Mouse (Mus musculus) limb, embryonic 15.5 days (tissue): ENCODE data around the gene 4921539E11Rik. TPM values are rescaled to one million over a fixed set of nuclear protein-coding genes. Genes with fewer than 3 reads are reported as not detected.

Experiments used
- ATAC-seq: fragments of 200-750 bp; cut with Nextera tagmentation; 2 replicates; pipeline ENCODE4 v1.8.0; 2017; ENCODE audit warnings: low read depth, moderate TSS enrichment; ENCODE audit not compliant: insufficient number of reproducible peaks, low FRiP score, low TSS enrichment
- H3K27ac ChIP-seq: fragments of 300-500 bp; sonication (generic); 2 replicates; pipeline ENCODE4 v1.5.1; 2015; ENCODE audit warnings: moderate library complexity, mild to moderate bottlenecking, inconsistent platforms
- H3K27me3 ChIP-seq: fragments of 300-500 bp; sonication (generic); 2 replicates; pipeline ENCODE4 v1.6.1; 2015; ENCODE audit warnings: inconsistent platforms
- H3K36me3 ChIP-seq: fragments of 300-500 bp; sonication (generic); 2 replicates; pipeline ENCODE4 v1.6.1; 2015; ENCODE audit warnings: inconsistent platforms
- H3K4me1 ChIP-seq: fragments of 300-500 bp; sonication (generic); 2 replicates; pipeline ENCODE4 v1.6.1; 2015; ENCODE audit warnings: inconsistent platforms
- H3K4me2 ChIP-seq: fragments of 300-500 bp; sonication (generic); 2 replicates; pipeline ENCODE4 v1.6.1; 2015; ENCODE audit warnings: mild to moderate bottlenecking, inconsistent platforms
- H3K4me3 ChIP-seq: fragments of 300-500 bp; sonication (generic); 2 replicates; pipeline ENCODE4 v1.5.1; 2015; ENCODE audit warnings: mild to moderate bottlenecking, inconsistent platforms
- H3K9ac ChIP-seq: fragments of 300-500 bp; sonication (generic); 2 replicates; pipeline ENCODE4 v1.6.1; 2015; ENCODE audit warnings: inconsistent platforms
- H3K9me3 ChIP-seq: fragments of 300-500 bp; sonication (generic); 2 replicates; pipeline ENCODE4 v1.6.1; 2016; ENCODE audit warnings: inconsistent platforms
- WGBS: fragments of 180-500 bp; shearing (Covaris S2); methylation state at CpG from one replicate; pipeline ENCODE4 v1.1.7; 2015; 5-methylcytosine and 5-hydroxymethylcytosine counted together
- polyA plus RNA-seq: library from polyadenylated mRNA; unstranded; fragments of >200 nt; fragmentation: Nextera tagmentation; extraction: Ambion mirVana; gene quantifications from 2 replicates; pipeline ENCODE4 v1.2.1, GENCODE M21; 2015

4921539E11Rik gene
- polyA plus RNA-seq, 1 experiment from 2014 or later = not detected

GRCm38 (mm10) chr4:103221789-103222188 lies 68.9 kb downstream of the 4921539E11Rik start:
- WGBS = 71% methylated on average over 6 of the region's 6 CpGs

DNA sequence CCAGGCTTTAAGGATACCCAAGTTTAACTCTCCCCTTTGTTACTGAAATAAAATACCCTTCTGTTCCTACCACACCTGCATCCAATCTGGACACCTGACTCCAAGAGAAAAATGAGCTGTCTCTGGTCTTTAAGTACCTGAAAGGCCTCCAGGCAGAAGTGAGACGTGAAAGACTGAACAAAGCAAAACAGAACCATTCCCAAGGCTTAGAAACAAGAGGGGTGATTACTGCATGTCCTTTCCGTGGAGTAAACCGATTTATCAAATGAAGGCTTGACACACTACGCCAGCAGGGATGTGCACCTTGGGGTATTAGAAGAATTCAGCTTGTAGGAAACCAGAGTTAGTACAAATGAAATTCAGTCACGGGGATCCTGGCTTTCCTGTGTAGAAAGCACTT lies 71.7 kb downstream of the 4921539E11Rik start:
- Histone ChIP-seq H3K27ac (no peak overlapping the region), H3K36me3 (no peaks in the 10 kb centered on the region), H3K4me3 (no peak overlapping the region), H3K9ac (no peak overlapping the region), H3K27me3 (no peaks in the 10 kb centered on the region), H3K4me1 (peaks cover 2% of the 10 kb centered on the region; the same call in 1 of the 2 replicates), H3K9me3 (no peaks in the 10 kb centered on the region), H3K4me2 (no peak overlapping the region)
- ATAC-seq = no peak
- WGBS = 21% methylated on average over 5 of the region's 5 CpGs

More at GRCm38 (mm10) chr4:103221789-103222188, 68.9 kb downstream of the 4921539E11Rik start:
- no peaks in the 10 kb centered on the region for H3K9me3 ChIP-seq
- no peak overlapping the region for H3K4me3 ChIP-seq
- no peaks in the 10 kb centered on the region for H3K36me3 ChIP-seq
- no peak overlapping the region for H3K9ac ChIP-seq
- no peak overlapping the region for H3K27ac ChIP-seq
- no peak for ATAC-seq
- peaks cover 2% of the 10 kb centered on the region; the same call in 1 of the 2 replicates for H3K4me1 ChIP-seq
- no peaks in the 10 kb centered on the region for H3K27me3 ChIP-seq
- H3K4me2 ChIP-seq = no peak overlapping the region

DNA sequence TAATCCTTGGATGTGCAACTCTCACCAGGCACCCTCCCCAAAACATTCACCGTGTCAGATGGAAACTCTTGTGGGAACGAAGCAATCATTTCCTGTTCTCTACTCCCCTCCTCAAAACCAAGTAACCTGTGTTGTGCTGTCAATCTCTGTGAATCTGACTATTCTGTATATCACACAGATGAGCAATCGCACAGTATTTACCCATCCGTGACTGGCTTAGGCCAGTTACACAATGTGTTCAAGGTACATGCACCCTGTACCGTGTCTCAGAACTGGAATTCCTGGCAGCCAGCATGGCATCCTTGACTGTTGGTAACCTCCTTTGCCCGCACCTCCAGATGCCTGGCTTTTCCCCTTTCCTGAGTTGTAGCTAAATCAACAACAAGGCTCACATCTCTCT lies 74.6 kb downstream of the 4921539E11Rik start:
- ATAC-seq = no peak
- no peak overlapping the region for H3K4me3 ChIP-seq
- H3K27me3 ChIP-seq = no peaks in the 10 kb centered on the region
- no peaks in the 10 kb centered on the region for H3K9me3 ChIP-seq
- peaks cover 5% of the 10 kb centered on the region; the same call in 1 of the 2 replicates for H3K4me1 ChIP-seq
- 78% methylated on average over 6 of the region's 6 CpGs for WGBS
- H3K27ac ChIP-seq = no peak overlapping the region
- H3K36me3 ChIP-seq = peaks cover 3% of the 10 kb centered on the region
- no peak overlapping the region for H3K9ac ChIP-seq
- H3K4me2 ChIP-seq = no peak overlapping the region

DNA sequence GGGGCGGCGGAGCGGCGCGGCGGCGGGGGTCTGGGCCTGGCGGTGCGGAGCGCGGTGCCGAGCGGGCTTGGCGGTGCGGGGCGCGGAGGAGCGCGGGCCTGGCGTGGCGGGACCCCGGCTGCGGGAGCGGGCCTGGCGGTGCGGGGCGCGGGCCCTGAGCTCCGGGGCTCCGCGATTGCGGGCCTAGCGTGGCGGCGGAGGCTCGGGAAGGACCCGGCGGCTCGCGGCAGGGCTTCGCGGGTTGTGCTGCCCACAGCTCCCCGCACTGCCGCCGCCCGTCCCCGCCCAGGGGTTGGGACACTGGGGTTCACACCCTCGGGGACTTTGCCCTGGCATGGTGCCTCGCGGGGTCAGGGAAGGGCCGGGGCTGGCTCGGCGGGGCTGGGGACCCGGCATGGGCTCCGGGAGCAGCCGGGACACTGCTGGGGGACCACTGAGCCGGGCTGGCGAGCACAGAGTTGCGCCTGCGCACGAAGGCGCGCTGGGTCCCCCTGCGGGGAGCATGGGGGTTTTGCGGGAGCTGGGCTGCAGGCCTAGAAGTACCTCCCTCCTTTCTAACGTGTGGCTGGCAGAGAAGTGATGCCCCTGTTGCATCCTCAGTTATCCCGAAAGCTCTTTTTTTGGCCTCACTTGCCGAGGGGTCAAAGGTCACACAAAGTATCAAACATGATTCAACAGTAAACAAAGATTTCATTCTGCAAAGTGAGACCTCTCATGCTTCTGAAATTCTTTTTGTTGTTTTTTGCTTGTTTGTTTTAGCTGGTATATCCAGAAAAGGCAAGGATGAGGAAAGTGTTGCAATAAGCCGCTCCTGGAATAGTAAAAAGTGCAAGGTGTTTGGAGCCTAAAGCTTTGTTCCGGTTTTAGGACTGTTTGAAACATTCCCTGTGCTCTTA lies 75.5 kb downstream of the 4921539E11Rik start, which contains the start of gene Slc35d1:
TSS of gene Slc35d1 (minus strand) at position 240 of the 896 bp plus-strand sequence.
- Histone ChIP-seq H3K36me3 (peaks cover 9% of the 10 kb centered on the region), H3K27ac (peak within 1 kb of the TSS; percentile 99), H3K9me3 (no peaks in the 10 kb centered on the region), H3K27me3 (no peaks in the 10 kb centered on the region), H3K4me1 (peaks cover 5% of the 10 kb centered on the region; the same call in 1 of the 2 replicates), H3K4me2 (peak within 1 kb of the TSS; percentile 61), H3K4me3 (peak within 1 kb of the TSS; percentile 90), H3K9ac (peak within 1 kb of the TSS; percentile 99)
- ATAC-seq = peak; percentile 86
- 4% methylated on average over 32 of the region's 70 CpGs for WGBS

GRCm38 (mm10) chr4:103214498-103214924 lies 76.2 kb downstream of the 4921539E11Rik start:
- Histone ChIP-seq H3K9me3 (no peaks in the 10 kb centered on the region), H3K4me3 (peak overlapping the region; percentile 90), H3K27ac (peak overlapping the region; percentile 99), H3K4me1 (peaks cover 5% of the 10 kb centered on the region; the same call in 1 of the 2 replicates), H3K36me3 (peaks cover 15% of the 10 kb centered on the region), H3K4me2 (peak overlapping the region; percentile 61), H3K27me3 (no peaks in the 10 kb centered on the region), H3K9ac (peak overlapping the region; percentile 99)
- under 1% methylated on average over 48 of the region's 48 CpGs for WGBS
- ATAC-seq = peak; percentile 57

- Histone ChIP-seq H3K9ac (peak overlapping the region; percentile 99), H3K36me3 (peaks cover 21% of the 10 kb centered on the region), H3K9me3 (no peaks in the 10 kb centered on the region), H3K27ac (peak overlapping the region; percentile 99), H3K4me1 (peaks cover 5% of the 10 kb centered on the region; the same call in 1 of the 2 replicates), H3K27me3 (no peaks in the 10 kb centered on the region), H3K4me2 (peak overlapping the region; percentile 61), H3K4me3 (peak overlapping the region; percentile 90)
- WGBS = 2% methylated on average over 30 of the region's 30 CpGs
- 0 out of 2 replicates have a peak, but pooled peaks have one; percentile 30 for ATAC-seq
Measured at GRCm38 (mm10) chr4:103213859-103214497, 76.7 kb downstream of the 4921539E11Rik start.

DNA sequence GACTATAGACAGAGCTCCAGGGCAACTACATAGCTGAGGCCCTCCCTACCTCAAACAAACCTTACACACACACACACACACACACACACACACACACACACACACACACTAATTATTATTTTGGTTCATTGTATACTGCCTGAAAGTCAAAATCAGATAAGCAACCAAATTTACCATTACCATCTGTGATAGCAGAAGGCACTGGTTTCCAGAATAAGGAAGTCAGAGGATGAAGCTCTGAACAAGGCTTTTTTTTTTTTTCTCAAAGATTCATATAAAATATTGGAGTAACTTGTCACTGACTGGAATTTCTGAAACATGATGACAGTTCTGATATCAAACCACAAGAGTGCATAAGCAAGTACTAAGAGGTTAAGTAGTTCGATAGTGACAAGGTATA lies 82.1 kb downstream of the 4921539E11Rik start:
- WGBS = 83% methylated on average over 1 of the region's 1 CpGs

GRCm38 (mm10) chr4:103203646-103204045 lies 87.0 kb downstream of the 4921539E11Rik start:
- no peaks in the 10 kb centered on the region for H3K27me3 ChIP-seq
- H3K4me2 ChIP-seq = no peak overlapping the region
- peaks cover 62% of the 10 kb centered on the region for H3K36me3 ChIP-seq
- no peaks in the 10 kb centered on the region for H3K4me1 ChIP-seq
- no peak overlapping the region for H3K27ac ChIP-seq
- H3K4me3 ChIP-seq = no peak overlapping the region
- no peak overlapping the region for H3K9ac ChIP-seq
- H3K9me3 ChIP-seq = no peaks in the 10 kb centered on the region
- ATAC-seq = no peak
- 87% methylated on average over 2 of the region's 2 CpGs for WGBS

More for the DNA sequence above, 82.1 kb downstream of the 4921539E11Rik start:
- no peak for ATAC-seq
- H3K27me3 ChIP-seq = no peaks in the 10 kb centered on the region
- H3K4me2 ChIP-seq = no peak overlapping the region
- no peaks in the 10 kb centered on the region for H3K9me3 ChIP-seq
- H3K27ac ChIP-seq = no peak overlapping the region
- 0 out of 2 replicates have a peak overlapping the region, but pooled peaks have one; percentile 4 for H3K9ac ChIP-seq
- H3K36me3 ChIP-seq = peaks cover 57% of the 10 kb centered on the region
- no peak overlapping the region for H3K4me3 ChIP-seq
- peaks cover 2% of the 10 kb centered on the region; the same call in 1 of the 2 replicates for H3K4me1 ChIP-seq

DNA sequence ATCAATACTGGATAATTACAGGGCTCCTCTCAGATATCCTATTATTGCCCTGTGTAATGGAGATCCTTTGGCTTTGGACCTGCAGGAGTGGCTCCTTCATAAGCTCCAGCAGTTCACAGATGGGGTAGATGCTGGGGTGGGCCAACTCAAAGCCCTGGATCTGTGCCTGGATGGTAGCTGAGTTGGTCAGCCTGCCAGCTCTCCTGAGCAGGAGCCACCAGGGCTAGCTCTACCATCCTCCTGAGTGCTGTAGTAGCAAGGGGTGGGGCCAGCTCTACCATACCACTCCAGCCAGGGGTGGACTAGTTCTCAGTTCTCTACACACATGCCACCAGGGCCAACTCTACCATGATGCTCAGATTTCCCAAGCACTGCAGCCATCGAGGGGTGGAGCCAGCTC lies 90.6 kb downstream of the 4921539E11Rik start:
- Histone ChIP-seq H3K4me1 (no peaks in the 10 kb centered on the region), H3K9ac (no peak overlapping the region), H3K9me3 (no peaks in the 10 kb centered on the region), H3K27me3 (no peaks in the 10 kb centered on the region), H3K36me3 (peaks cover 60% of the 10 kb centered on the region), H3K4me3 (no peak overlapping the region), H3K4me2 (no peak overlapping the region), H3K27ac (no peak overlapping the region)
- WGBS = 86% methylated on average over 1 of the region's 1 CpGs
- ATAC-seq = no peak

DNA sequence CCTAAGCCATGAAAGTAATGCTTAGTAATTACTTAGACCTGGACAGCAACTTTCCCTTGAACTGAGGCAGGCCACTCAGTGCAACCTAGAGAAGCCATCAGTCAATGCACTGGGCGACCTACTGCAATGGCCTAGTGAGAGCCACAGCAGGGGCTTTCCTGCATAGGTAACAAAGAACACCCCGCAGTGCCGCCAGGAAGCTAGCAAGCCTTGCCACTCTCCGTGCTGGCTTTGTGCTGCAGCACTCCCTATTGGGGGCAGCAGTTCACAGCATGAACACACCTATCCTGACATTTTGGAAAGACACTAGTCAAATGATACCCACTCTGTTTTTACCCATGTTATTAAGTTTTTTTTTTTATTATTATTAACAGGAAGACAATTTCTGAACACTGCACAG lies 91.6 kb downstream of the 4921539E11Rik start:
- Histone ChIP-seq H3K9me3 (no peaks in the 10 kb centered on the region), H3K27me3 (no peaks in the 10 kb centered on the region), H3K4me3 (no peak overlapping the region), H3K36me3 (peaks cover 54% of the 10 kb centered on the region), H3K4me2 (no peak overlapping the region), H3K4me1 (no peaks in the 10 kb centered on the region), H3K9ac (no peak overlapping the region), H3K27ac (no peak overlapping the region)
- ATAC-seq = no peak
- 55% methylated on average over 4 of the region's 4 CpGs for WGBS

GRCm38 (mm10) chr4:103197401-103197800 lies 93.3 kb downstream of the 4921539E11Rik start:
- H3K9me3 ChIP-seq = no peaks in the 10 kb centered on the region
- no peaks in the 10 kb centered on the region for H3K27me3 ChIP-seq
- no peak for ATAC-seq
- H3K36me3 ChIP-seq = peaks cover 62% of the 10 kb centered on the region
- WGBS = 79% methylated on average over 8 of the region's 8 CpGs
- no peak overlapping the region for H3K4me3 ChIP-seq
- no peak overlapping the region for H3K27ac ChIP-seq
- H3K9ac ChIP-seq = no peak overlapping the region
- no peak overlapping the region for H3K4me2 ChIP-seq
- H3K4me1 ChIP-seq = no peaks in the 10 kb centered on the region
